Mouse (Mus musculus) neural tube, embryonic 10.5 days (tissue): ENCODE data around the gene Gm9040.
"Not testable (repeated sequence)": the region's sequence is repeated elsewhere in the genome, so short reads cannot be mapped to it uniquely, and the experiment has no call there.

Experiments used
- DNase-seq: peaks from one replicate; pipeline ENCODE4 v3.0.0-alpha.2; 2017; ENCODE audit warnings: low spot score; ENCODE audit errors: extremely low spot score

Gene Gm9040

GRCm38 (mm10) chr10:118326869-118327268, at the start of gene Gm9040:
Gene Gm9040 (minus strand): TSS chr10:118326969.
- DNase-seq, result not testable (repeated sequence)

DNA sequence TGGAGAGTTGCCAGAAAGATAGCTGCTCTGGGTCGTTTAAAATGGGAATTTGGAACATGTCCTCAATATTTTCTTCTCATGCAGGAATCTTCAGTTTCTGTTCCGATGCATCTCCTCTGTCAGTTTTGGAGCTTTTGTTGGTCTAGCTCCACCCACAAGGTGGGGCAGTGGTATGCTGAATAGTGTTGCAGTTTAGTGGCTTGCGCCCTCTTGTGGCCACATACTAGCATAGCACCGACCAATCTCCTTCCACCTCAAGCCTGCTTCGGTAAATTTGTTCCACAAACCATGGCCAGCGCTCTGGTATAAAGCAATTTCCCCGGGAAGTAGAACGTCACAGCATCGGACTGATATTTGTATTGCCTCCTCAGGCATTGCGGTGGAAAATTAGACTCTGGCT, 43.7 kb upstream of the Gm9040 start:
- DNase-seq, result peak; percentile 84

DNA sequence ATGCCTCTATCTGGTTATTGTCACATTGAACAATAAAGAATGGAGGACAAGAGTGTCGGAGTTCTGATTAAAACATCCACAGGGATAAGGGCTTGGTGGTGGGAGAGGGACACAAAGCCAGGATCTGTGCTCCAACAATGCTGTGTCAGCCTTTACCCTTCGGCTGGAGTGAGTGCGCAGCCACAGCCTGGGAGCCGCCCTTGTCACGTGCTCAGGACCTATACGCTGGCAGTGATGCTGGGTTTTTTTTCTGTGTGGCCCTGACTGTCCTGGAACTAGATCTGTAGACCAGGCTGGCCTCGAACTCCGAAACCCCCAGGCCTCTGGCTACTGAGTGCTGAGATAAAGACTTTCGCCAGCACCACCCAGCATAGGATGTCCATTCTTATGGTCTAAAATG, 42.7 kb upstream of the Gm9040 start:
- no peak for DNase-seq

- not testable (repeated sequence) for DNase-seq
These were observed 27.2 kb upstream of the Gm9040 start, which contains the start of gene Gm9049 for GRCm38 (mm10) chr10:118354005-118354404. Gene Gm9049 (minus strand): TSS chr10:118354105.

DNA sequence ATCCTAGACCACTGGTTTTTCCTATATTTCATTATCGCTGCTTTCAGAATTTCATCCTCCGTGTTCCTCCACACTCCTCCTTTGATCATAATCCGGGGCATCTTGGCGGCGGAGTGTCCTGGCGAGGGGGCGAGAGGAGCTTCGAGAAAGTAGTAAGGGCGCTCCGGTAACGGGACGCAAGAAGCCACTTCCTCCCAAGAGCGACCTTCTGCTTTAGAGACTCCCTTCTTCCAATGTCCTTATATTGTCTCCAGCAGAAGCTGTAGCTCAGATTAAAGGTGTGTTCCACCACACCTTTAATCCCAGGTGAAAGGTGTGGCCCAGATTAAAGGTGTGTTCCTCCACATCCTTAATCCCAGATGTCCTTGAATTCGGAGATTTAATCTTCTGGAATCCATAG, 21.8 kb upstream of the Gm9040 start, which contains the start of gene Gm9048:
TSS of gene Gm9048 (minus strand) at position 101 of the 400 bp plus-strand sequence.
- DNase-seq, result not testable (repeated sequence)

DNA sequence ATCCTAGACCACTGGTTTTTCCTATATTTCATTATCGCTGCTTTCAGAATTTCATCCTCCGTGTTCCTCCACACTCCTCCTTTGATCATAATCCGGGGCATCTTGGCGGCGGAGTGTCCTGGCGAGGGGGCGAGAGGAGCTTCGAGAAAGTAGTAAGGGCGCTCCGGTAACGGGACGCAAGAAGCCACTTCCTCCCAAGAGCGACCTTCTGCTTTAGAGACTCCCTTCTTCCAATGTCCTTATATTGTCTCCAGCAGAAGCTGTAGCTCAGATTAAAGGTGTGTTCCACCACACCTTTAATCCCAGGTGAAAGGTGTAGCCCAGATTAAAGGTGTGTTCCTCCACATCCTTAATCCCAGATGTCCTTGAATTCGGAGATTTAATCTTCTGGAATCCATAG, 16.4 kb upstream of the Gm9040 start, which contains the start of gene Gm9046:
TSS of gene Gm9046 (minus strand) at position 101 of the 400 bp plus-strand sequence.
- DNase-seq, result not testable (repeated sequence)

GRCm38 (mm10) chr10:118337731-118338130, 11.0 kb upstream of the Gm9040 start, which contains the start of gene Gm9045:
Gene Gm9045 (minus strand): TSS chr10:118337831.
- DNase-seq, result not testable (repeated sequence)

DNA sequence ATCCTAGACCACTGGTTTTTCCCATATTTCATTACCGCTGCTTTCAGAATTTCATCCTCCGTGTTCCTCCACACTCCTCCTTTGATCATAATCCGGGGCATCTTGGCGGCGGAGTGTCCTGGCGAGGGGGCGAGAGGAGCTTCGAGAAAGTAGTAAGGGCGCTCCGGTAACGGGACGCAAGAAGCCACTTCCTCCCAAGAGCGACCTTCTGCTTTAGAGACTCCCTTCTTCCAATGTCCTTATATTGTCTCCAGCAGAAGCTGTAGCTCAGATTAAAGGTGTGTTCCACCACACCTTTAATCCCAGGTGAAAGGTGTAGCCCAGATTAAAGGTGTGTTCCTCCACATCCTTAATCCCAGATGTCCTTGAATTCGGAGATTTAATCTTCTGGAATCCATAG, 5.5 kb upstream of the Gm9040 start, which contains the start of gene Gm9044:
TSS of gene Gm9044 (minus strand) at position 101 of the 400 bp plus-strand sequence.
- DNase-seq, result not testable (repeated sequence)

DNA sequence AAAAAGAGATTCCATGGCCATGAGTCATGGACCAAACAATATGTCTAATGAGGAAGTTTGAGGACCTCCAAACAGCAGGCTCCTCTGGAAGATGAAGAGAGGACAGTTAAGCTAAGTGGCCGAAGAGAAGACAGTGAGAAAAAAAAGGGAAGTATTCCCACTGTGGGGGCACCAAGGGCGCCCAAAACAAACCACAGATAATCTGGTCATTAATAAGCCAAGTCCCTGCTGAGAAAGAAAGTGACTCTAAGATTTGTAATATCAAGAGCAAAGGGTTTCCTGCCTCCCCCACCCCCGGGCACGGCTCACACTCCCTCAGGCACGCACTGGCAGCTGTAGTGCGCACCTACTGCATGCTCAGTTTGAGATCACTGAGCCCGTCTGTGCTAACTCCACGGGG, 7.7 kb downstream of the Gm9040 start:
- no peak for DNase-seq

DNA sequence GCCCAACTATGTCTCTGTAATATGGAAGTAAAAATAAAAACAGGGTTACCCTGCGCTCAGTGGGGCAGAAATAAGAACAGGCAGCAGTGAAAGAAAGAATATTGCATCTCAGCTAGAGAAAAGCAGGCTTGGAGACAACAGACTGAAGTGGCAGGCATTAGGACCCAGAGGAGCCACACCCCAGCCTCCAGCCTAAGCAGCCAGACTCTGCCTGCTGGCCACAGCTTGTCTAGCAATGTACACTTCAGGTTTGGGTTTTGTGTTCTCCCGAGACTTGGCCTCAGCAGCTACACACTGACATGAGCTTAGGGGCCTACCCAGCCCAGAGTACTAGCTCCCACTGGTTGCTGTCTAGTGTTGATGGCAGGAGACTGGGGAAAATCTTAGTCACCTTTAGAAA, 24.6 kb downstream of the Gm9040 start:
- not testable (repeated sequence) for DNase-seq

- no peak for DNase-seq
These were observed 31.8 kb downstream of the Gm9040 start, which contains the start of gene Iltifb for GRCm38 (mm10) chr10:118294938-118295337. Gene Iltifb (minus strand): TSS chr10:118295038.

DNA sequence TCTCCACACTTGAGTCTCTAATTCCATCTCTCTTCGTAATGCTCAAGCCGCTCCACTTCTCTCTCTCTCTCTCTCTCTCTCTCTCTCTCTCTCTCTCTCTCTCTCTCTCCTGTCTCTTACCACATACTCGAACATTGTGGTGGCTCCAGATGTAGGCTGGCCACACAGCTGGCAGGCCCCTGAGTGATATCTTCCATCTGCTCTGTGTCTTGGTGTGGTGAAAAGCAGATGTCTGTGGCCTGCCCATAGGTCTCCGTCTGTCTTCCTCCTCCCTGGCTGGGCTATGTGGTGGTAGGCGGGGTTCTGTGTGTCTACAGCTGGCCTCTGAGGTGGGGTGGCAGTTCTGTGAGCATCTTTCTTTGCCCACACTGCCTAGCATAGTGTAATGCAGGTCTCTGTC, 43.8 kb downstream of the Gm9040 start:
- not testable (repeated sequence) for DNase-seq

- DNase-seq, result not testable (repeated sequence)
These were observed 44.2 kb downstream of the Gm9040 start for GRCm38 (mm10) chr10:118282565-118282964.

- not testable (repeated sequence) for DNase-seq
These were observed 48.7 kb downstream of the Gm9040 start for GRCm38 (mm10) chr10:118278069-118278468.
